Mouse (Mus musculus): ENCODE results near the gene Sdad1. TPM values are rescaled to one million over a fixed set of nuclear protein-coding genes. Genes with fewer than 3 reads are reported as not detected.

The Sdad1 gene
- total and polyA plus RNA-seq, 3 experiments: 43.6 to 72.9 (median 63.7) TPM

GRCm38 (mm10) chr5:92234939-92235557 is 75.2 kb downstream of the Sdad1 start:
- Histone ChIP-seq H3K4me1 (ENCODE audit: control insufficient read depth in 1 of 2, insufficient read depth in 2 of 2) (peaks cover 8 to 42% of the 10 kb centered on the region in 2 experiments), H3K79me2 (replicated peaks; ENCODE audit: control insufficient read depth, extremely low read depth, insufficient read depth, poor library complexity, severe bottlenecking) (no peaks in the 10 kb centered on the region), H3K9ac (ENCODE audit: insufficient read depth, low read depth) (no peak overlapping the region), H3K27ac (ENCODE audit: insufficient read depth, low read depth) (no peak overlapping the region), H3K9me3 (replicated peaks; ENCODE audit: low read length) (no peaks in the 10 kb centered on the region), H3K27me3 (replicated peaks) (no peaks in the 10 kb centered on the region), H3K4me2 (ENCODE audit: insufficient read depth, low read depth, poor library complexity, severe bottlenecking) (no peak overlapping the region), H3K4me3 (replicated peaks in 1 of 3; ENCODE audit: low read depth in 2 of 3, low read length in 2 of 3, poor library complexity in 1 of 3) (no peak overlapping the region), H3K36me3 (replicated peaks in 1 of 2; ENCODE audit: control insufficient read depth in 1 of 2, insufficient read depth in 1 of 2, low read length in 1 of 2) (no peaks in the 10 kb centered on the region)
- TF ChIP-seq USF1 (IDR thresholded peaks at IDR 0.05; ENCODE audit: low read depth, low read length) (no peak), GABPA (IDR thresholded peaks at IDR 0.05; ENCODE audit: insufficient replicate concordance, low read depth, low read length) (no peak), RAD21 (IDR thresholded peaks at IDR 0.05; ENCODE audit: low read depth, low read length) (no peak), MEF2A (IDR thresholded peaks at IDR 0.05; ENCODE audit: borderline replicate concordance, low read depth, low read length) (no peak)
- dilution Hi-C loops (cut with MboI; ENCODE audit: extremely low pct_ligation_motif_present, extremely low pct_unique_long_range_greater_than_20kb, low sequenced_read_pairs) (no loop called here), in situ Hi-C loops (cut with MboI; ENCODE audit: low pct_ligation_motif_present, low pct_unique_long_range_greater_than_20kb, low sequenced_read_pairs) (loop anchor here (5.0 to 10.0 kb wide), 2 partner anchors 33 to 50 kb away; no protein-coding TSS in a partner anchor)
- DNase-seq (ENCODE audit: extremely low read depth): no peak

Other genes starting within 250 kb of the Sdad1 start
- gene G3bp2, start 226.8 kb downstream of the Sdad1 start, total RNA-seq (2012; rRNA removed): 38.8 and 55.9 TPM in 2 replicates
- 99.7 and 103 TPM in 2 replicates for gene G3bp2, start 226.8 kb downstream of the Sdad1 start, total RNA-seq (2014; rRNA removed)
- gene G3bp2, start 226.8 kb downstream of the Sdad1 start, polyA plus RNA-seq (2012; ENCODE audit: insufficient read length, low read depth): 106 and 114 TPM in 2 replicates
- 20.9 and 22.7 TPM in 2 replicates for gene Uso1, start 172.5 kb downstream of the Sdad1 start, total RNA-seq (2012; rRNA removed)
- 16.9 and 19.9 TPM in 2 replicates for gene Uso1, start 172.5 kb downstream of the Sdad1 start, total RNA-seq (2014; rRNA removed)
- gene Uso1, start 172.5 kb downstream of the Sdad1 start, polyA plus RNA-seq (2012; ENCODE audit: insufficient read length, low read depth): 55.6 and 63.7 TPM in 2 replicates
- gene U90926, start 95.1 kb downstream of the Sdad1 start, total RNA-seq (2012; rRNA removed): not detected in 2 replicates
- gene U90926, start 95.1 kb downstream of the Sdad1 start, total RNA-seq (2014; rRNA removed): not detected in 2 replicates
- 0.49 TPM in 1 of 2 replicates, not detected in the other for gene U90926, start 95.1 kb downstream of the Sdad1 start, polyA plus RNA-seq (2012; ENCODE audit: insufficient read length, low read depth)
- 11.9 and 16.5 TPM in 2 replicates for gene Ppef2, start 54.2 kb downstream of the Sdad1 start, total RNA-seq (2012; rRNA removed)
- 41.4 and 48.8 TPM in 2 replicates for gene Ppef2, start 54.2 kb downstream of the Sdad1 start, total RNA-seq (2014; rRNA removed)
- 11.9 and 14.3 TPM in 2 replicates for gene Ppef2, start 54.2 kb downstream of the Sdad1 start, polyA plus RNA-seq (2012; ENCODE audit: insufficient read length, low read depth)
- 13.7 and 16.2 TPM in 2 replicates for gene Naaa, start 32.3 kb downstream of the Sdad1 start, total RNA-seq (2012; rRNA removed)
- gene Naaa, start 32.3 kb downstream of the Sdad1 start, total RNA-seq (2014; rRNA removed): 13.5 and 15.4 TPM in 2 replicates
- gene Naaa, start 32.3 kb downstream of the Sdad1 start, polyA plus RNA-seq (2012; ENCODE audit: insufficient read length, low read depth): 11.5 and 14.5 TPM in 2 replicates
- not detected in 2 replicates for gene Cxcl9, start 17.6 kb upstream of the Sdad1 start, total RNA-seq (2012; rRNA removed)
- gene Cxcl9, start 17.6 kb upstream of the Sdad1 start, total RNA-seq (2014; rRNA removed): not detected in 2 replicates
- not detected in 2 replicates for gene Cxcl9, start 17.6 kb upstream of the Sdad1 start, polyA plus RNA-seq (2012; ENCODE audit: insufficient read length, low read depth)
- gene Art3, start 21.3 kb upstream of the Sdad1 start, total RNA-seq (2012; rRNA removed): 0.25 and 0.34 TPM in 2 replicates
- gene Art3, start 21.3 kb upstream of the Sdad1 start, total RNA-seq (2014; rRNA removed): not detected in 2 replicates
- gene Art3, start 21.3 kb upstream of the Sdad1 start, polyA plus RNA-seq (2012; ENCODE audit: insufficient read length, low read depth): not detected in 2 replicates
- 0.30 and 0.55 TPM in 2 replicates for gene Cxcl10, start 38.4 kb upstream of the Sdad1 start, total RNA-seq (2012; rRNA removed)
- gene Cxcl10, start 38.4 kb upstream of the Sdad1 start, total RNA-seq (2014; rRNA removed): 1.8 and 2.6 TPM in 2 replicates
- 4.9 and 5.1 TPM in 2 replicates for gene Cxcl10, start 38.4 kb upstream of the Sdad1 start, polyA plus RNA-seq (2012; ENCODE audit: insufficient read length, low read depth)
- 41.9 and 43.7 TPM in 2 replicates for gene Nup54, start 124.7 kb upstream of the Sdad1 start, total RNA-seq (2012; rRNA removed)
- 90.5 and 101 TPM in 2 replicates for gene Nup54, start 124.7 kb upstream of the Sdad1 start, total RNA-seq (2014; rRNA removed)
- 66.4 and 72.5 TPM in 2 replicates for gene Nup54, start 124.7 kb upstream of the Sdad1 start, polyA plus RNA-seq (2012; ENCODE audit: insufficient read length, low read depth)
- 6.0 and 9.2 TPM in 2 replicates for gene Scarb2, start 196.4 kb upstream of the Sdad1 start, total RNA-seq (2012; rRNA removed)
- gene Scarb2, start 196.4 kb upstream of the Sdad1 start, total RNA-seq (2014; rRNA removed): 9.5 and 11.2 TPM in 2 replicates
- gene Scarb2, start 196.4 kb upstream of the Sdad1 start, polyA plus RNA-seq (2012; ENCODE audit: insufficient read length, low read depth): 6.5 and 7.2 TPM in 2 replicates
- gene Fam47e, start 244.6 kb upstream of the Sdad1 start, total RNA-seq (2012; rRNA removed): not detected in 2 replicates
- gene Fam47e, start 244.6 kb upstream of the Sdad1 start, total RNA-seq (2014; rRNA removed): not detected in 2 replicates
- not detected in 2 replicates for gene Fam47e, start 244.6 kb upstream of the Sdad1 start, polyA plus RNA-seq (2012; ENCODE audit: insufficient read length, low read depth)

Measured in CH12.LX (cell line).